Mouse (Mus musculus) olfactory bulb, adult 2 months (tissue): ENCODE measurements around the gene Fhad1.

Experiments used
- CTCF ChIP-seq: fragments of 200-500 bp; IDR thresholded peaks from 2 replicates; pipeline ENCODE4 v1.5.1; 2012; ENCODE audit warnings: low read depth, mild to moderate bottlenecking, low read length, moderate library complexity; ENCODE audit not compliant: insufficient read depth
- POLR2A ChIP-seq: fragments of 200-500 bp; IDR thresholded peaks from 2 replicates; pipeline ENCODE4 v1.6.1; 2012; ENCODE audit warnings: mild to moderate bottlenecking, low read depth, low read length, moderate library complexity; ENCODE audit not compliant: insufficient read depth

GRCm38 (mm10) chr4:141930001-141930400 lies 84.9 kb downstream of the Fhad1 start:
- no peak for TF ChIP-seq CTCF
- TF ChIP-seq POLR2A: no peak
